Mouse (Mus musculus): ENCODE measurements at regions not wholly inside any gene's neighbourhood (a gene's known extent, or its start where the extent isn't known, plus 50 kb on each side); places are given as distances from the start of the nearest gene placed in this dataset.

- DNase-seq (ENCODE audit: inconsistent ontology term) = no peak
Measured at GRCm38 (mm10) chr14:58208401-58208800, 138.1 kb downstream of the Fgf9 start.

- DNase-seq (ENCODE audit: inconsistent ontology term) = no peak
Measured at GRCm38 (mm10) chr14:58202607-58203295, 132.4 kb downstream of the Fgf9 start.

- DNase-seq (ENCODE audit: inconsistent ontology term) = no peak
Measured at GRCm38 (mm10) chr14:58189948-58190347, 119.6 kb downstream of the Fgf9 start.

- no peak for DNase-seq (ENCODE audit: inconsistent ontology term)
Measured at GRCm38 (mm10) chr14:58182869-58183268, 112.5 kb downstream of the Fgf9 start.

- DNase-seq (ENCODE audit: inconsistent ontology term) = no peak
Measured at GRCm38 (mm10) chr14:58180724-58181123, 110.4 kb downstream of the Fgf9 start.

- peak; percentile 47 for DNase-seq (ENCODE audit: inconsistent ontology term)
Measured at GRCm38 (mm10) chr14:58175651-58176363, 105.5 kb downstream of the Fgf9 start.

GRCm38 (mm10) chr14:58174512-58174911 lies 104.2 kb downstream of the Fgf9 start:
- no peak for DNase-seq (ENCODE audit: inconsistent ontology term)

GRCm38 (mm10) chr14:58168920-58169319 lies 98.6 kb downstream of the Fgf9 start:
- DNase-seq (ENCODE audit: inconsistent ontology term) = no peak

All from Muller cell, postnatal 12 days (primary cell).